ENCODE assay signal across 8 mouse cellular contexts in the genomic region with DNA sequence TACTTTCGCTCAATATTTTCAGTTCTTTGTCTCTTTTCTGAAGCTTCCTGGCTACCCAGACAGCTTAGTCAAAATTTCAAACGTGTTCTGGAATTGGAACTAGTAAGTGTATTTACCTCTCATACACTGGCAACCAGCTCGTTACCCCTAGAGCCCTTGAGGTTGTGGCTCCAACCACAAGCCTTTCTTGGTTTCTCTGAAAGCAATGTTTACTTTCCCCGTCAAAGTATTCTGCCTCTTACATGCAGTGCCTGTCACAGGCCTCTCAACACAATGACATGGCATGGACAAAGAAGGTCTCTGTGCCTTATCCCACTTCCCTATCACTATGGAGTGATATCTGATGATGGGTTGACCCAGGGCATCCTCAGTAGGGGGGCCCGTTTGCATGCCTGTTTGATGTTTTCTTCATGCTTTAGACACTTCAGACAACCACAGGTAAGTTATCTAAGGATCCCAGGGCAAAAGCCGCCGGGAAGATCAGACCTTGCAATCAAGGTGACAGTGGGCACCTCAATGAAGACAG. TPM values are rescaled to one million over a fixed set of nuclear protein-coding genes. Genes with fewer than 3 reads are reported as not detected.
DNase-seq lines count a peak whose midpoint lies in the region; ATAC-seq lines count a peak whose summit lies in the region.

No protein-coding gene starts in this region.

- no peaks in the 10 kb centered on the region for H3K27me3 ChIP-seq in kidney, embryonic 16.5 days (ENCODE audit: insufficient read depth, low read length)
- H3K27me3 ChIP-seq in hindbrain, embryonic 13.5 days = no peaks in the 10 kb centered on the region

- peak overlapping the region; percentile 68 for H3K4me2 ChIP-seq in kidney, embryonic 16.5 days (replicated peaks; ENCODE audit: low read depth, low read length)
- peak overlapping the region; percentile 76 for H3K4me2 ChIP-seq in hindbrain, embryonic 13.5 days

- H3K36me3 ChIP-seq in kidney, embryonic 16.5 days (ENCODE audit: insufficient read depth, low read length) = no peaks in the 10 kb centered on the region
- peaks cover 8% of the 10 kb centered on the region; the same call in 1 of the 2 replicates for H3K36me3 ChIP-seq in hindbrain, embryonic 13.5 days
- no peaks in the 10 kb centered on the region for H3K36me3 ChIP-seq in macrophage (ENCODE audit: inconsistent target)

- H3K4me1 ChIP-seq in kidney, embryonic 16.5 days (ENCODE audit: insufficient read depth, low read length) = no peaks in the 10 kb centered on the region
- H3K4me1 ChIP-seq in hindbrain, embryonic 13.5 days (replicated peaks) = peaks cover 10% of the 10 kb centered on the region

- H3K79me2 ChIP-seq in macrophage (ENCODE audit: inconsistent target) = no peaks in the 10 kb centered on the region

- no peak for DNase-seq in kidney, adult 9 months
- peak; percentile 42 for DNase-seq in brain, adult 2 months (ENCODE audit: low read depth, low spot score)
- no peak for DNase-seq in thymus, adult 18-20 months
- DNase-seq in left cerebral cortex, adult 11 months (ENCODE audit: low spot score) = no peak
- no peak for DNase-seq in kidney, postnatal 10 days

- WGBS in kidney, embryonic 16.5 days = 59% methylated on average over 7 of the region's 7 CpGs
- WGBS in hindbrain, embryonic 13.5 days = 54% methylated on average over 7 of the region's 7 CpGs
- WGBS in macrophage (ENCODE audit: missing documents) = 47% methylated on average over 7 of the region's 7 CpGs

- ATAC-seq in kidney, embryonic 16.5 days (ENCODE audit: low FRiP score, low TSS enrichment) = no peak
- peak; percentile 54 for ATAC-seq in hindbrain, embryonic 13.5 days (ENCODE audit: low FRiP score)

- H3K4me3 ChIP-seq in kidney, embryonic 16.5 days (ENCODE audit: low read length) = peak overlapping the region; percentile 69
- H3K4me3 ChIP-seq in hindbrain, embryonic 13.5 days = peak overlapping the region; percentile 79
- peak overlapping the region; percentile 62 for H3K4me3 ChIP-seq in macrophage (ENCODE audit: inconsistent target)

- H3K9ac ChIP-seq in kidney, embryonic 16.5 days (replicated peaks; ENCODE audit: low read length) = peak overlapping the region; percentile 76
- H3K9ac ChIP-seq in hindbrain, embryonic 13.5 days = peak overlapping the region; percentile 89

- H3K27ac ChIP-seq in kidney, embryonic 16.5 days (ENCODE audit: low read length) = no peak overlapping the region
- H3K27ac ChIP-seq in hindbrain, embryonic 13.5 days = peak overlapping the region; percentile 91
- no peak overlapping the region for H3K27ac ChIP-seq in macrophage

- H3K9me3 ChIP-seq in kidney, embryonic 16.5 days (ENCODE audit: low read length) = no peaks in the 10 kb centered on the region
- no peaks in the 10 kb centered on the region for H3K9me3 ChIP-seq in hindbrain, embryonic 13.5 days

RNA-seq across cellular contexts. Expression of a gene that starts 1.2 kb away (rescaled TPM):
- polyA plus RNA-seq in kidney, embryonic 16.5 days (2015; fragmentation: Nextera tagmentation; extraction: Ambion mirVana) = 4.4 and 5.9 TPM in 2 replicates
- 22.2 and 24.0 TPM in 2 replicates for polyA plus RNA-seq in hindbrain, embryonic 13.5 days (2015; fragmentation: Nextera tagmentation; extraction: Ambion mirVana)
- 1 to 10 TPM in 19 of 26 experiments, under 1 TPM in 6, not detected in 1; 0.24 to 4.7 (median 1.7) TPM for total RNA-seq in macrophage (2018; cell fraction: chromatin; rRNA removed)
- total RNA-seq in macrophage (2018; cell fraction: cytosol; rRNA removed) = 1 to 10 TPM; 3.3 to 6.7 (median 5.5) TPM
- total RNA-seq in macrophage (2018; cell fraction: nucleus; rRNA removed) = 1 to 10 TPM; 1.4 to 7.6 (median 3.8) TPM
- 4.1 to 8.0 TPM (median 4.2 TPM) in 3 replicates for polyA plus RNA-seq in macrophage (2018)

RNA-seq across cellular contexts. Expression of a gene that starts 31.5 kb away (rescaled TPM):
- polyA plus RNA-seq in kidney, embryonic 16.5 days (2015; fragmentation: Nextera tagmentation; extraction: Ambion mirVana) = 19.2 and 26.9 TPM in 2 replicates
- polyA plus RNA-seq in hindbrain, embryonic 13.5 days (2015; fragmentation: Nextera tagmentation; extraction: Ambion mirVana) = 46.7 and 47.8 TPM in 2 replicates
- 100 to 1,000 TPM; 119 to 257 (median 176) TPM for total RNA-seq in macrophage (2018; cell fraction: chromatin; rRNA removed)
- total RNA-seq in macrophage (2018; cell fraction: cytosol; rRNA removed) = 10 to 100 TPM; 14.2 to 35.6 (median 24.8) TPM
- total RNA-seq in macrophage (2018; cell fraction: nucleus; rRNA removed) = 100 to 1,000 TPM in 4 of 26 experiments, 10 to 100 TPM in 22; 48.7 to 119 (median 82.2) TPM
- 15.6 to 19.5 TPM (median 16.6 TPM) in 3 replicates for polyA plus RNA-seq in macrophage (2018)

RNA-seq across cellular contexts. Expression of a gene that starts 56.2 kb away (rescaled TPM):
- polyA plus RNA-seq in kidney, embryonic 16.5 days (2015; fragmentation: Nextera tagmentation; extraction: Ambion mirVana) = 40.6 and 42.8 TPM in 2 replicates
- polyA plus RNA-seq in hindbrain, embryonic 13.5 days (2015; fragmentation: Nextera tagmentation; extraction: Ambion mirVana) = 35.5 and 38.4 TPM in 2 replicates
- total RNA-seq in macrophage (2018; cell fraction: chromatin; rRNA removed) = 100 to 1,000 TPM in 18 of 26 experiments, 10 to 100 TPM in 8; 34.9 to 251 (median 128) TPM
- 10 to 100 TPM; 47.4 to 89.8 (median 63.9) TPM for total RNA-seq in macrophage (2018; cell fraction: cytosol; rRNA removed)
- 100 to 1,000 TPM in 16 of 26 experiments, 10 to 100 TPM in 10; 40.4 to 190 (median 110) TPM for total RNA-seq in macrophage (2018; cell fraction: nucleus; rRNA removed)
- polyA plus RNA-seq in macrophage (2018) = 46.8 to 70.3 TPM (median 57.8 TPM) in 3 replicates
